Mouse (Mus musculus): ENCODE measurements around the gene Atp9a. TPM values are rescaled to one million over a fixed set of nuclear protein-coding genes. Genes with fewer than 3 reads are reported as not detected.

Gene Atp9a
- polyA plus RNA-seq, 1 experiment = 41.6 TPM

- H3K4me2 ChIP-seq (ENCODE audit: low read depth) = no peak overlapping the region
- no peak overlapping the region for H3ac ChIP-seq (ENCODE audit: control insufficient read depth, insufficient read length)
- no peaks in the 10 kb centered on the region for H3K27me3 ChIP-seq (ENCODE audit: control insufficient read depth, insufficient read depth, insufficient read length)
- TF ChIP-seq CEBPB (IDR thresholded peaks at IDR 0.05; ENCODE audit: insufficient read depth, poor library complexity, severe bottlenecking) (no peak), POLR2A (IDR thresholded peaks at IDR 0.05; ENCODE audit: insufficient read length, low read depth) (no peak), MAX (IDR thresholded peaks at IDR 0.05; ENCODE audit: low read depth) (no peak), TCF12 (IDR thresholded peaks at IDR 0.05; ENCODE audit: insufficient read depth, poor library complexity, severe bottlenecking) (no peak), USF1 (IDR thresholded peaks at IDR 0.05; ENCODE audit: low read depth) (no peak), MYOD1 (IDR thresholded peaks at IDR 0.05; ENCODE audit: control insufficient read depth in 1 of 3, insufficient read length in 2 of 3, low read depth in 2 of 3) (no peak), REST (IDR thresholded peaks at IDR 0.05; ENCODE audit: insufficient read depth, insufficient read length) (no peak), E2F4 (IDR thresholded peaks at IDR 0.05; ENCODE audit: insufficient read depth) (no peak), POLR2AphosphoS2 (IDR thresholded peaks at IDR 0.05; ENCODE audit: insufficient read length, low read depth) (no peak), TCF3 (IDR thresholded peaks at IDR 0.05; ENCODE audit: insufficient read length, low read depth) (no peak), MYOG (IDR thresholded peaks at IDR 0.05; ENCODE audit: control insufficient read depth in 1 of 3, insufficient read depth in 1 of 3, insufficient read length in 2 of 3, low read depth in 2 of 3) (no peak)
- no peaks in the 10 kb centered on the region for H3K79me2 ChIP-seq (ENCODE audit: control insufficient read depth, insufficient read depth)
- no peak overlapping the region for H3K4me3 ChIP-seq
- H3K36me3 ChIP-seq (ENCODE audit: control insufficient read depth, insufficient read depth) = no peaks in the 10 kb centered on the region
Measured at GRCm38 (mm10) chr2:168683520-168684150, 58.6 kb downstream of the Atp9a start.

- no peaks in the 10 kb centered on the region for H3K27me3 ChIP-seq (ENCODE audit: control insufficient read depth, insufficient read depth, insufficient read length)
- no peaks in the 10 kb centered on the region for H3K79me2 ChIP-seq (ENCODE audit: control insufficient read depth, insufficient read depth)
- H3ac ChIP-seq (ENCODE audit: control insufficient read depth, insufficient read length) = no peak overlapping the region
- H3K4me3 ChIP-seq = no peak overlapping the region
- no peaks in the 10 kb centered on the region for H3K36me3 ChIP-seq (ENCODE audit: control insufficient read depth, insufficient read depth)
- TF ChIP-seq REST (IDR thresholded peaks at IDR 0.05; ENCODE audit: insufficient read depth, insufficient read length) (no peak), POLR2AphosphoS2 (IDR thresholded peaks at IDR 0.05; ENCODE audit: insufficient read length, low read depth) (no peak), POLR2A (IDR thresholded peaks at IDR 0.05; ENCODE audit: insufficient read length, low read depth) (no peak), MYOG (IDR thresholded peaks at IDR 0.05; ENCODE audit: control insufficient read depth in 1 of 3, insufficient read depth in 1 of 3, insufficient read length in 2 of 3, low read depth in 2 of 3) (no peak), MAX (IDR thresholded peaks at IDR 0.05; ENCODE audit: low read depth) (no peak), E2F4 (IDR thresholded peaks at IDR 0.05; ENCODE audit: insufficient read depth) (no peak), MYOD1 (IDR thresholded peaks at IDR 0.05; ENCODE audit: control insufficient read depth in 1 of 3, insufficient read length in 2 of 3, low read depth in 2 of 3) (no peak), TCF3 (IDR thresholded peaks at IDR 0.05; ENCODE audit: insufficient read length, low read depth) (no peak), USF1 (IDR thresholded peaks at IDR 0.05; ENCODE audit: low read depth) (no peak), TCF12 (IDR thresholded peaks at IDR 0.05; ENCODE audit: insufficient read depth, poor library complexity, severe bottlenecking) (no peak), SRF (IDR thresholded peaks at IDR 0.05; ENCODE audit: control insufficient read depth, insufficient read length, low read depth) (no peak), CEBPB (IDR thresholded peaks at IDR 0.05; ENCODE audit: insufficient read depth, poor library complexity, severe bottlenecking) (no peak)
- H3K4me2 ChIP-seq (ENCODE audit: low read depth) = no peak overlapping the region
Measured at GRCm38 (mm10) chr2:168682721-168683120, 59.5 kb downstream of the Atp9a start.

GRCm38 (mm10) chr2:168681531-168681930 lies 60.7 kb downstream of the Atp9a start:
- H3K4me2 ChIP-seq (ENCODE audit: low read depth) = no peak overlapping the region
- H3K36me3 ChIP-seq (ENCODE audit: control insufficient read depth, insufficient read depth) = no peaks in the 10 kb centered on the region
- no peak overlapping the region for H3ac ChIP-seq (ENCODE audit: control insufficient read depth, insufficient read length)
- TF ChIP-seq POLR2A (IDR thresholded peaks at IDR 0.05; ENCODE audit: insufficient read length, low read depth) = no peak
- no peak for TF ChIP-seq MYOD1 (IDR thresholded peaks at IDR 0.05; ENCODE audit: control insufficient read depth in 1 of 3, insufficient read length in 2 of 3, low read depth in 2 of 3)
- TF ChIP-seq SRF (IDR thresholded peaks at IDR 0.05; ENCODE audit: control insufficient read depth, insufficient read length, low read depth) = no peak
- no peak for TF ChIP-seq CEBPB (IDR thresholded peaks at IDR 0.05; ENCODE audit: insufficient read depth, poor library complexity, severe bottlenecking)
- TF ChIP-seq USF1 (IDR thresholded peaks at IDR 0.05; ENCODE audit: low read depth) = no peak
- TF ChIP-seq MYOG (IDR thresholded peaks at IDR 0.05; ENCODE audit: control insufficient read depth in 1 of 3, insufficient read depth in 1 of 3, insufficient read length in 2 of 3, low read depth in 2 of 3) = no peak
- TF ChIP-seq MAX (IDR thresholded peaks at IDR 0.05; ENCODE audit: low read depth) = no peak
- no peaks in the 10 kb centered on the region for H3K79me2 ChIP-seq (ENCODE audit: control insufficient read depth, insufficient read depth)
- H3K27me3 ChIP-seq (ENCODE audit: control insufficient read depth, insufficient read depth, insufficient read length) = no peaks in the 10 kb centered on the region
- H3K4me3 ChIP-seq = no peak overlapping the region

- H3K27me3 ChIP-seq (ENCODE audit: control insufficient read depth, insufficient read depth, insufficient read length) = no peaks in the 10 kb centered on the region
- no peak for TF ChIP-seq CEBPB (IDR thresholded peaks at IDR 0.05; ENCODE audit: insufficient read depth, poor library complexity, severe bottlenecking)
- TF ChIP-seq TCF12 (IDR thresholded peaks at IDR 0.05; ENCODE audit: insufficient read depth, poor library complexity, severe bottlenecking) = no peak
- no peak for TF ChIP-seq SRF (IDR thresholded peaks at IDR 0.05; ENCODE audit: control insufficient read depth, insufficient read length, low read depth)
- TF ChIP-seq MAX (IDR thresholded peaks at IDR 0.05; ENCODE audit: low read depth) = no peak
- no peak for TF ChIP-seq MYOD1 (IDR thresholded peaks at IDR 0.05; ENCODE audit: control insufficient read depth in 1 of 3, insufficient read length in 2 of 3, low read depth in 2 of 3)
- no peak for TF ChIP-seq POLR2A (IDR thresholded peaks at IDR 0.05; ENCODE audit: insufficient read length, low read depth)
- no peak for TF ChIP-seq TCF3 (IDR thresholded peaks at IDR 0.05; ENCODE audit: insufficient read length, low read depth)
- TF ChIP-seq REST (IDR thresholded peaks at IDR 0.05; ENCODE audit: insufficient read depth, insufficient read length) = no peak
- TF ChIP-seq E2F4 (IDR thresholded peaks at IDR 0.05; ENCODE audit: insufficient read depth) = no peak
- TF ChIP-seq POLR2AphosphoS2 (IDR thresholded peaks at IDR 0.05; ENCODE audit: insufficient read length, low read depth) = no peak
- TF ChIP-seq MYOG (IDR thresholded peaks at IDR 0.05; ENCODE audit: control insufficient read depth in 1 of 3, insufficient read depth in 1 of 3, insufficient read length in 2 of 3, low read depth in 2 of 3) = no peak
- no peak for TF ChIP-seq USF1 (IDR thresholded peaks at IDR 0.05; ENCODE audit: low read depth)
- no peak overlapping the region for H3K4me2 ChIP-seq (ENCODE audit: low read depth)
- H3K36me3 ChIP-seq (ENCODE audit: control insufficient read depth, insufficient read depth) = no peaks in the 10 kb centered on the region
- no peaks in the 10 kb centered on the region for H3K79me2 ChIP-seq (ENCODE audit: control insufficient read depth, insufficient read depth)
- H3ac ChIP-seq (ENCODE audit: control insufficient read depth, insufficient read length) = no peak overlapping the region
- H3K4me3 ChIP-seq = no peak overlapping the region
Measured at GRCm38 (mm10) chr2:168679381-168680199, 62.6 kb downstream of the Atp9a start.

Data from myocyte (in vitro differentiated cells).